Mouse (Mus musculus): ENCODE results near the gene Tspoap1. TPM values are rescaled to one million over a fixed set of nuclear protein-coding genes. Genes with fewer than 3 reads are reported as not detected.

Gene Tspoap1
- total RNA-seq, 2 experiments from 2014 or later = 148 to 150 TPM

DNA sequence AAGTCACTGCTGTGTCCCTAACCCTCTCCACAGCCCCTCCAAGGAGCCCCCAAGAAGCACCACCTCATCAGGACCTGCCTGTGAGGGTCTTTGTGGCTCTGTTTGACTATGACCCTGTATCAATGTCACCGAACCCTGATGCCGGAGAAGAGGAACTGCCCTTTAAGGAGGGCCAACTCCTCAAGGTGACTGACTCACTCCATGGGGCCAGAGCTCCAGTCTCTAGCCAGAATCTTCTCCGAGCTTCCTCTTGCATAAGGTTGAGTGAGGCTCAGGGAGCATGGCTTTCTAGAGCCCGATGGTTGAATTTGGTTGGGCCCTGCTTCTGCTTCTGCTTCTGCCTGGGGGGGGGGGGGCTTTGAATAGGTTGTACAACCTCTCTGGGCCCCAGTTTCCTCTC, 19.1 kb downstream of the Tspoap1 start:
- intact Hi-C loops (cut with DNase I) = no loop called here
- DNase-seq (ENCODE audit: extremely low spot score in 1 of 2, low spot score in 2 of 2) = no peak

DNA sequence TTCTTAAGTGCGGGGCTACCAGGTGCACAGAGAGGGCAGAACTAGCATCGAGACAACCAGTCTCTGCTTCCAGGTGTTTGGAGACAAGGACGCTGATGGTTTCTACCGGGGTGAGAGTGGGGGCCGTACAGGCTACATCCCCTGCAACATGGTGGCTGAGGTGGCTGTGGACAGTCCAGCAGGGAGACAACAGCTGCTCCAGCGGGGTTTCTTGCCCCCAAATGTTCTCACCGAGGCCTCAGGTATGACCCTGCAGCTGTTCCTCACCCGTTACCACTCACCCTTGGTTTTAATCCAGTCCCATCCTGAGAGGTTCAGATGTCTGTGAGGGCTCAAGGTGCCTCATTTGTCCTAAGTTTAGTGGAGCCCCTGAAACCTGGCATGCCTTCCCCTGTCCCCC, 19.8 kb downstream of the Tspoap1 start:
- intact Hi-C loops (cut with DNase I) = no loop called here
- no peak for DNase-seq (ENCODE audit: extremely low spot score in 1 of 2, low spot score in 2 of 2)

DNA sequence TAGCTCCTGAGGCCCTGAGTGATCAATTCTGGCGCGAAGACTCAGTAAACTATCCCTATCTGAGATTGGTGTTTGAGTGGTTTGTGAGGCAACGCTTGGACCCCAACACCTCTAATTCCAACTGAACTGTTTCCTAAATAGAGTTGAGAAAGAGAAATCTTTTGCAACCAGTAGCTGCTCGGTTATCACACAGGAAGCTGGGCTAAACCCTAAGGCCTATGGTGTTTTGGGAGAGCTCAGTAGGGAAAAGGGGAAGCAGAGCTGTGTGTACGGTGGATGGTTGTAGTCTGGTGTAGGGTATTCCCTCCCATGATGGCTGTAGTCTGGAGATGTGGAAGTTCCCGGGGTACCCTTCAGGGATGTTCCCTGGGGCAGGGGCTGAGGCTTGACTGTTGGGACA, 29.7 kb downstream of the Tspoap1 start:
- no peak for DNase-seq (ENCODE audit: extremely low spot score in 1 of 2, low spot score in 2 of 2)
- intact Hi-C loops (cut with DNase I) = no loop called here

DNA sequence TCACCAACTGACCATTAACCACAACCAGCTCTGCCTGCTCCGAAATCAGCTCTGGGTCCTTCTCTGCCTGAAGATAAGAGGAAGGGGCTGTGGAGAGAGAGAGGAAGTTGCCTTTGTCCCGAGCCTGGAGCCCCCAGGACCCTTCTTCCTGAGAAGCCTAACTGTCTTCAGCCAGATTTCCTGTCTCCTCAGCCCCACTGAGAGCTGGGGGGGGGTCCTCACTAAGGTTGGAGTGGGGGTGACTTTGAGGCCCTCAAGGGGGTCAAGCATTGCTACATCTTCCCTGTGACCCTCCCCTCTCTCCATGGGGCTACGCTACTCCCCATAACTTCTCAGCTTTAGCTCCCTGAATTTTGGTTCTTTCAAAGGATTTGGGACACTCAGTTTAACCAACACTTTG, 33.1 kb downstream of the Tspoap1 start, which contains the start of gene Mpo:
Gene Mpo (plus strand): TSS at position 122 of the 400 bp plus-strand sequence.
- intact Hi-C loops (cut with DNase I) = no loop called here
- no peak for DNase-seq (ENCODE audit: extremely low spot score in 1 of 2, low spot score in 2 of 2)

DNA sequence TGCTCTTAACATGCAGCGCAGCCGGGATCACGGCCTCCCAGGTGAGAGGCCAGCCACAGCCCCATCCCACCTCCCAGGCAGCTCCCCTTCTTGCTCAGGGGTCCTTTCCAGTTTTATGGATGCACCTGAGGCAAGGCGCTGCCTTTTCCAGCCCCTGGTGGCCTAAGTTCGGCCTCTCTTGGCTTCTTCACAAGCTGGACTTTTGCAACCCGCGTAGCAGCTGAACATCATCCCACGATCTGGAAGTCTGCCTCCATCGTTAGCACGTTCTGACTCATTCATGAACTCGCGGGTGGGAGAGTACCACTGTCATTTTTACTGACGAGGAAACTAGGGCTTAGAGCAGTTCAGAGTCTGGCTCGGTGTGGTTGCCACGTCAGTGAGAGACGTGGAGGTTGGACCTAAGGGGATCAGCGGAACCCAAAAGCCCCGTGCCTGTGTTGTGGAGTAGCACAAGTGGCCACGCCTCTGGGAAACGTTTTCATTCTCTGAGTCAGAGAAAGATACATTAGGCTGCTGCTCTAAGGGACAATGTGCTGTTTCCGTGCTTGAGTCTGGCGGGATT, 41.5 kb downstream of the Tspoap1 start:
- intact Hi-C loops (cut with DNase I) = no loop called here
- DNase-seq (ENCODE audit: extremely low spot score in 1 of 2, low spot score in 2 of 2) = peak in 1 of 2 experiments; percentile 8

DNA sequence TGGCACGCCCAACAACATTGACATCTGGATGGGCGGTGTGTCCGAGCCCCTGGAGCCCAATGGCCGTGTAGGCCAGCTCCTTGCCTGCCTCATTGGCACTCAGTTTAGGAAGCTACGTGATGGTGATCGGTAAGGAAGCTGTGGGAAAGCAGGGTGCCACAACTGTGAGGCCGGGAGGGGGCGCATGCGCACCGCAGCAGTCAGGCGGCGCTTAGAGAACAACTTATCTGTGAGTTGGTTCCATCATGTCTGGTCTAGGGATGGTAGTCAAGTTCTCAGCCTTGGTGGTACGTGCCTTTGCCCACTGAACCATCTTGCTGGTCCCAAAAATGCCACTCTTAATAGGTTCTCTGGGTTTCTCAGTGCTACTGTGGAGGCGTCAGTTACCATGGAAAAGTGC, 42.3 kb downstream of the Tspoap1 start:
- DNase-seq (ENCODE audit: extremely low spot score in 1 of 2, low spot score in 2 of 2) = peak in 1 of 2 experiments; percentile 51
- intact Hi-C loops (cut with DNase I) = no loop called here

DNA sequence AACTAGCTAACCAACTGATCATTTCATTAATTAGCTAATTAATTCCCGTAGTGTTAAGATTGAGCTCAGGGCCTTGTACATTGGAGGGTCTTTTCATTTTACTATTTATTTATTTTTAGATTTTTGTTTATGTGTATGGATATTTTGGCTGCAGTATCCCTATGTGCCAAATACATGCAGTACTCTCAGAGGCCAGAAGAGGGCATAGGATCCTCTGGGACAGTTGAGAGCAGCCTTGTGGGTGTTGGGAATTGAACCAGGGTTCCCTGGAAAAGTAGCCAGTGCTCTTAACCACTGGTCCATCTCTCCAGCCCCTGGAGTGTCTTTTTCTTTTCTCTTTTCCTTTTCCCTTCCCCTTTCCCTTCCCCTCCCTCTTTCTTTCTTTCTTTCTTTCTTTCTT, 45.1 kb downstream of the Tspoap1 start:
- no peak for DNase-seq (ENCODE audit: extremely low spot score in 1 of 2, low spot score in 2 of 2)
- intact Hi-C loops (cut with DNase I) = no loop called here

DNA sequence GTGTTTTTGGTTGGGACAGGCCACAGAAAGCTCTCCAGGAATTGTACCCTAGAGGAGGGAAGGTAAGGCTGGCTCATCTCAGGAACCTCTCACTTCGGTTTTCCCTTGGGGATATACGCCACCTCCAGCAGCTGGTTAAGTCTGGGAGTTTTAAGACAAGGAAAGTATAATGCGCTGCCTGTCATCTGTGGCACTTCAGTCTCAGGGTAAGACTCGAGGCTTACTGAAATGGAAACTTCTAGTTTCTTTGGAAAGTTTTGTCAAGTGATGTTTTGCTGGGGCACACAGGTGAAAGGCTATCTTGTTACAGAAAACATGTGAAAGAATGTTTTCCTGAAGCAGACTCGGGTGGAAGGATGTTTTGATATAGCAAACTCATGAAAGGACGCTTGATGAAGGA, 47.1 kb downstream of the Tspoap1 start:
- DNase-seq (ENCODE audit: extremely low spot score in 1 of 2, low spot score in 2 of 2) = no peak
- intact Hi-C loops (cut with DNase I) = no loop called here

DNA sequence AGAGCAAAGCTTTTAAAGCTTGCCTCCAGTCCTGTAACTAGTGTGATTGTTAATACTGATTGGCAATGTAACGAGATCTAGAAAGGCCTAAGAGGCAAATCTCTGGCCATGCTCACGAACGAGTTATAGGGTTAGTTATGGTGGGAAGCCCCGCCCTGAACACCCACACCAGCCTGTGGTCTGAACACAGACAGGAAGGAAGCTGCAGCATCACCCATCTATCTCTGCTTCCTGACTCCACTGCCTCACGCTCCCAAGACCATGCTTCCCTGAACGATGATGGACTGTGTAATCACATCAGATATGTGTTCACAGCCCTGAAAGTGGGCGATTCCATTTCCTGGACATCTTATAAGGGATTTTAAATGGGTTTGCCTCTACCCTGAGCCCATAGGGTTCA, 47.9 kb downstream of the Tspoap1 start:
- intact Hi-C loops (cut with DNase I) = no loop called here

DNA sequence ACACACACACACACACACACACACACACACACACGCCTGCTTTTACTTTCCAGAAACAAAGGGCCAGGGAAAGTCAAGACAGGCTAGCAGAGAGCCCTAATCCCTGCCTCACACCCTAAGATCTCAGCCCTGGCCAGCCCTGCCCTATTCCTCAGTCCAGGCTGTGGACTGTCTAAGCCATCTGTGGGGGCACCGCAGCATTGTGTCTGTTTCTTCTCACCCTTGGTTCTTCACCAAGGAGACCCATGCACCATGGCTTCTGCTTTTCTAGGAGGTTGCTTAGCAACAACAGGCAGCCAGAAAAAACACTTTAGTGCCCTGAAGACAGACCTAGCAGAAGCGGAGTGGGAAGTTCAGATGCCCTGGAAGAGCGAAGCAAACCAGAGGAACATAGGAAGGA, 51.1 kb downstream of the Tspoap1 start:
- intact Hi-C loops (cut with DNase I) = no loop called here
- DNase-seq (ENCODE audit: extremely low spot score in 1 of 2, low spot score in 2 of 2) = no peak

More for the DNA sequence above, 47.9 kb downstream of the Tspoap1 start:
- no peak for DNase-seq (ENCODE audit: extremely low spot score in 1 of 2, low spot score in 2 of 2)

DNA sequence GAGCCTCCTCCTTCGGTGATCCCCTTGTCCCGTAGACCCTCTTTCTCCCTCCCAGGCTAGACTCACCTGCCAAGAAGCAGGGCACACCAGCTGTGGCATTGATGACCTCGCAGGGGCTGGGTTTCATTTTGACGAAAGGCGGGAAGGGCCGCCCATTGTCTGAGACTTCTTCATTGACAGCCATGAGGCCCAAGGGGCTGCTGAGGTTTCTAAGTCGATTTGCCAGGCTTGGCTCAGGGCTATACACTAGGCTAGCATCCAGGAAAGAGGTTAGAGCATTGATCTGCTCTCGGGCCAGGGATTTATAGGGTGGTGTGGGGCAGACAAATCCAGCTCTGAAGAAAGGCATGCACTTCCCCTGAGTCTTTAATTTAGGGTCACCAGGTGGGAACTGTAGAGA, 54.5 kb downstream of the Tspoap1 start:
- DNase-seq (ENCODE audit: extremely low spot score in 1 of 2, low spot score in 2 of 2) = no peak
- intact Hi-C loops (cut with DNase I) = loop anchor here (5.0 kb wide), 1 partner anchor 153 kb away; the partner anchor contains the start of gene Rnf43

DNA sequence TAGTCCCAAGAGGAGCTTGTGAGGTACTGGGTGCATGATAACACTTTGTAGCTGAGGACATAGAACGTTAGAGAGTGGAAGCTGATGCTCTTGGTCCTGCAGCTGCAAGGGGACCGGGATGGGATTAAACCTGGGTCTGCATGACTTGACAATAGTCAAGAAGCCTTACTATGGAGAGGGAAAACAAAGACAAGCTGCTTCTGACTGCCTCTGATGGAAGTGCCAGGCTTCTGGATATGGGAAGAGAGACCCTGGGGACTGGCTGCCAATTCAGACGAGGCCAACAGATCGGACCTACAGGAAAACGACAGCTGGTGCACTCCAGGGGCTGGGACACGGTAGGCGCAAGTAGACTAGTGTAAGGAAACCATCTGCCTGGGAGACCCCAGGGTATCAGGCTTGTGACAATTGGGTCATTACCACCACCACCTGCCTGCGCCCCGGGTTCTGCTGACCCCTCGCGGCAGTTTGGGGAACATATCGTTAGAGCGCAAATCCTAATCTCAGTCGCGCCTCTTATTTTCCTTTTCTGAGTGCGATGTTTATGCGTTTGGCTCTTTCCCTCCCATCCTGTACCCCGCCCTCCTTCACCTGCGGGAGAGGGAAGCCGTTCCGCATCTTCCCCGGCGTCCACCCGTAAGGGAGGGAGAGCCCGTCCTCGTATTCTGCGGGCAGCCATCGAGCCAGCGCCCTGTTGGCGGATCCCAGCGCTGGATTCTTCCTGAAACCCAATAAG, 56.5 kb downstream of the Tspoap1 start:
- peak; percentile 20 to 59 for DNase-seq (ENCODE audit: extremely low spot score in 1 of 2, low spot score in 2 of 2)
- intact Hi-C loops (cut with DNase I) = loop anchor here (5.0 kb wide), 1 partner anchor 155 kb away; the partner anchor contains the start of gene Rnf43

DNA sequence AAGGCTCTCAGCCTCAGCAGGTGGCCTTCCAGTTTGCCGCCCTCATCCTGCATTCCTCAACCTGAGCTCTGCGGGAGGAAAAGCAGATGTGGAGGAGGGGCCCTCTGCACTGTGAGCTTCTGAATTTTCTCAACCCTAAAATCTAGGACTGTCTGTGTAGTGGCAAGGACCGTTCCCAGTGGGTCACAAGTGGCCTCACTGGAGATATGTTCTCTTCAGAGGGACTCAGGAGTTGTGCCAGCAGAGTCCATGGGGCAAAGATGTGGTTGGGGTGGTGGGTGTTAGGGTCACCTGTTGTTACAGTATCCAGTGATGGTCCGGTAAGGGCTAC, 57.1 kb downstream of the Tspoap1 start:
- intact Hi-C loops (cut with DNase I) = loop anchor here (5.0 kb wide), 1 partner anchor 155 kb away; the partner anchor contains the start of gene Rnf43
- DNase-seq (ENCODE audit: extremely low spot score in 1 of 2, low spot score in 2 of 2) = peak in 1 of 2 experiments; percentile 16

DNA sequence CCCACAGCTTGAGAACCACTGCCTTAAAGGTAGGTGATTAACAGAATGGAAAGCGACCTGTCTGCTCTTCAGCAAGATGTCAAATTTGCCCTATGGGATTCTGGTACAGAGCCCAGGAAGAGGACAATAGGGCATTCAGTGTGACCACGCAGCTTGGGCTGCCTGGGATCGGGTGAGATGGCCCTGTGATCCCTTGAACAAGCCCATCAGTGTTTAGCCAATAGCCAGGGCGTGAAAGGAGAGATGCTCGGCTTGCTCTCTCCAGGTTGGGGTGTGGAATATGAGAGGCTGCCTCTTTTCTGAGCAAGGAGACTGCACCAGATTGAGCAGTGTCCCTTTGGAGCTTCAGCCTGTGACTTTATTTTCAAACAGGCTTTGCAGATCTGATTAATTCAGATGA, 61.2 kb downstream of the Tspoap1 start:
- DNase-seq (ENCODE audit: extremely low spot score in 1 of 2, low spot score in 2 of 2) = no peak
- intact Hi-C loops (cut with DNase I) = no loop called here

DNA sequence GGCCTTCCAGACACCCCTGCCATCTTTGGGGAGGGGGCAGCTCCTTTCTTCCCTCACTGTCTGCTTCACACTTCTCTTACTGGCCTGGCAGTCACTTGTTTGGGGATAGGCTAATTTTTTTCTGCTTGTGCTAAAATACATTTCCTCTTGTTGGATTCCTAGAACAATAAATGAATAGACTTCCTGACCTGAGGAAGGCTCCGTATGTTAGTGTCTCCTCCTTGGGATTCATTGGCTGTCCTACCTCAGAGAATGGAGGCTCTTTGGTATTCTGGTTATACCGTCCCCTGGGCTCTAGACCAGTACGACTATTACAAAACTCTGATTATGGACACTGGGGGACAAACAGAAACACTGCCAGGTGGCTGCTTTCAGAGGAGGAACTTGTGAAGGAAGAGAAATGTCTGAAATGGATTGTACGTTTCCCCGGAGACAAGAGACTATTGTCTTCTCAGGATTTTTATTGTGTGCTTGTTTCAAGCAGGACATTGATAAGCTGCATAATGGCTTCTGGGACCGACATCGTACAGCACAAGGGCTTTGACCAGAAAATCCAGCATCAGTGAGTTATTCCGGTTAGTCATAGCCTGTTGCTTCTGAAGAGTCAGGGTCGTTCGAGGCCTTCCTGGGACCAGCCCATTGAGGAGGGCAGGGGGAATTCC, 68.0 kb downstream of the Tspoap1 start, which contains the start of gene Lpo:
Gene Lpo (minus strand): TSS at position 51 of the 662 bp plus-strand sequence.
- DNase-seq (ENCODE audit: extremely low spot score in 1 of 2, low spot score in 2 of 2) = peak in 1 of 2 experiments; percentile 5

More for the DNA sequence above, 68.0 kb downstream of the Tspoap1 start, which contains the start of gene Lpo:
- intact Hi-C loops (cut with DNase I) = no loop called here

Small RNA genes lying within 50 kb of the gene (microRNA-seq; reads per million reads assigned to microRNA genes)
- not detected for gene Mir142
- not detected for gene Mir142b

Other genes starting within 250 kb of the Tspoap1 start
- not detected for gene Gm11492, start 193.9 kb upstream of the Tspoap1 start, total RNA-seq (2021)
- 10 to 100 TPM; 55.2 to 58.6 TPM for gene Sept4, start 191.6 kb upstream of the Tspoap1 start, total RNA-seq (2021)
- 10 to 100 TPM; 82.6 to 90.3 TPM for gene Mtmr4, start 168.4 kb upstream of the Tspoap1 start, total RNA-seq (2021)
- gene Hsf5, start 143.4 kb upstream of the Tspoap1 start, total RNA-seq (2021) = under 1 TPM; 0.24 to 0.56 TPM
- 1 to 10 TPM; 2.3 to 3.2 TPM for gene Rnf43, start 97.8 kb upstream of the Tspoap1 start, total RNA-seq (2021)
- gene Supt4a, start 23.0 kb upstream of the Tspoap1 start, total RNA-seq (2021) = 10 to 100 TPM; 48.5 to 57.1 TPM
- gene Mpo, start 33.0 kb downstream of the Tspoap1 start, total RNA-seq (2021) = not detected
- 1 to 10 TPM; 1.5 to 2.7 TPM for gene Lpo, start 67.7 kb downstream of the Tspoap1 start, total RNA-seq (2021)
- gene Mks1, start 92.7 kb downstream of the Tspoap1 start, total RNA-seq (2021) = 1 to 10 TPM; 4.6 to 5.0 TPM
- gene Epx, start 115.0 kb downstream of the Tspoap1 start, total RNA-seq (2021) = under 1 TPM; 0.36 to 0.77 TPM
- not detected for gene Olfr462, start 131.7 kb downstream of the Tspoap1 start, total RNA-seq (2021)
- not detected for gene Olfr463, start 136.8 kb downstream of the Tspoap1 start, total RNA-seq (2021)
- gene Olfr464, start 160.4 kb downstream of the Tspoap1 start, total RNA-seq (2021) = under 1 TPM in 1 of 2 experiments, not detected in 1; 0.22 TPM
- 100 to 1,000 TPM; 373 to 406 TPM for gene Dynll2, start 227.0 kb downstream of the Tspoap1 start, total RNA-seq (2021)